Mouse (Mus musculus): ENCODE results near the gene Cmtm8.

DNA sequence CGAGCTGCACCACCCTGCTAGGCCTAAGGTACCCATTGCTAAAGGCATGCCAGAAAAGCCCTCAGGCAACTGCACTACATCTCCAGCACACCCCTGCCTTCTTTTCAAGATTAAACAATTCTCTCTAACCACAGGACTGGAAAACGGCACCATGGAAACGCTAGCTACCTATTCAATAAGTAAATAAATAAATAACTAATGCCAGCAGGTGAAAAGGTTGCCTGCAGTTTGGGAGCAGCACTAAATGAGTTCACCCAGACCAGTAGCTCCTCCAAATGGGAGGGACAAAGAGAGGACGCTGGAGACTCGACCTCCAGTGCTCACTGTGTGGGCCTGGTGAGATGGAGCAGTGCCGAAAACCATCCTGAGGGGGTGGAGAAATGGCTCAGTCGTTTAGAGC lies 13.6 kb downstream of the Cmtm8 start:
- no peak for TF ChIP-seq ZC3H11A (IDR thresholded peaks at IDR 0.05; ENCODE audit: borderline replicate concordance, low read depth, low read length)
- no peak for TF ChIP-seq CHD2 (IDR thresholded peaks at IDR 0.05; ENCODE audit: low read depth, low read length)
- no peak for TF ChIP-seq MAFK (IDR thresholded peaks at IDR 0.05; ENCODE audit: insufficient read depth, low read depth, low read length)
- TF ChIP-seq HCFC1 (IDR thresholded peaks at IDR 0.05; ENCODE audit: borderline replicate concordance, insufficient read depth, low read length): no peak
- TF ChIP-seq ZNF384 (IDR thresholded peaks at IDR 0.05; ENCODE audit: low read depth, low read length): no peak

Data from ES-E14 (cell line).